Mouse (Mus musculus): Measurements from ENCODE around the gene Zdhhc22. TPM values are rescaled to one million over a fixed set of nuclear protein-coding genes. Genes with fewer than 3 reads are reported as not detected.

Zdhhc22 gene
- polyA plus RNA-seq, 1 experiment: not detected

GRCm38 (mm10) chr12:86952331-86952850 is 37.8 kb downstream of the Zdhhc22 start:
- H3K4me3 ChIP-seq (ENCODE audit: control insufficient read depth, low read depth, low read length): no peak overlapping the region
- no peak overlapping the region for H3K27ac ChIP-seq (ENCODE audit: control insufficient read depth, insufficient read depth, low read depth, low read length)
- no peaks in the 10 kb centered on the region for H3K27me3 ChIP-seq (ENCODE audit: control insufficient read depth, insufficient read depth, low read length)
- TF ChIP-seq POLR2A (IDR thresholded peaks at IDR 0.05; ENCODE audit: control insufficient read depth, low read depth, low read length) (no peak), CTCF (IDR thresholded peaks at IDR 0.05; ENCODE audit: control insufficient read depth, insufficient read depth, insufficient replicate concordance, low read depth, low read length) (no peak)
- H3K4me1 ChIP-seq (ENCODE audit: control insufficient read depth, insufficient read depth, low read length): peaks cover 6% of the 10 kb centered on the region
- no peaks in the 10 kb centered on the region; the same call in 1 of the 2 replicates for H3K36me3 ChIP-seq (ENCODE audit: control insufficient read depth, insufficient read depth, low read length)

GRCm38 (mm10) chr12:86950961-86951360 is 39.3 kb downstream of the Zdhhc22 start:
- TF ChIP-seq CTCF (IDR thresholded peaks at IDR 0.05; ENCODE audit: control insufficient read depth, insufficient read depth, insufficient replicate concordance, low read depth, low read length) (no peak), POLR2A (IDR thresholded peaks at IDR 0.05; ENCODE audit: control insufficient read depth, low read depth, low read length) (no peak)
- Histone ChIP-seq H3K4me1 (ENCODE audit: control insufficient read depth, insufficient read depth, low read length) (peaks cover 6% of the 10 kb centered on the region), H3K36me3 (ENCODE audit: control insufficient read depth, insufficient read depth, low read length) (no peaks in the 10 kb centered on the region), H3K27me3 (ENCODE audit: control insufficient read depth, insufficient read depth, low read length) (no peaks in the 10 kb centered on the region), H3K4me3 (ENCODE audit: control insufficient read depth, low read depth, low read length) (no peak overlapping the region), H3K27ac (ENCODE audit: control insufficient read depth, insufficient read depth, low read depth, low read length) (no peak overlapping the region)

GRCm38 (mm10) chr12:86950161-86950960 is 39.9 kb downstream of the Zdhhc22 start:
- Histone ChIP-seq H3K4me3 (ENCODE audit: control insufficient read depth, low read depth, low read length) (peak overlapping the region; percentile 39; the same call in 1 of the 2 replicates), H3K27me3 (ENCODE audit: control insufficient read depth, insufficient read depth, low read length) (no peaks in the 10 kb centered on the region), H3K27ac (ENCODE audit: control insufficient read depth, insufficient read depth, low read depth, low read length) (no peak overlapping the region), H3K36me3 (ENCODE audit: control insufficient read depth, insufficient read depth, low read length) (no peaks in the 10 kb centered on the region), H3K4me1 (ENCODE audit: control insufficient read depth, insufficient read depth, low read length) (peaks cover 6% of the 10 kb centered on the region)
- TF ChIP-seq POLR2A (IDR thresholded peaks at IDR 0.05; ENCODE audit: control insufficient read depth, low read depth, low read length) (no peak), CTCF (IDR thresholded peaks at IDR 0.05; ENCODE audit: control insufficient read depth, insufficient read depth, insufficient replicate concordance, low read depth, low read length) (no peak)

DNA sequence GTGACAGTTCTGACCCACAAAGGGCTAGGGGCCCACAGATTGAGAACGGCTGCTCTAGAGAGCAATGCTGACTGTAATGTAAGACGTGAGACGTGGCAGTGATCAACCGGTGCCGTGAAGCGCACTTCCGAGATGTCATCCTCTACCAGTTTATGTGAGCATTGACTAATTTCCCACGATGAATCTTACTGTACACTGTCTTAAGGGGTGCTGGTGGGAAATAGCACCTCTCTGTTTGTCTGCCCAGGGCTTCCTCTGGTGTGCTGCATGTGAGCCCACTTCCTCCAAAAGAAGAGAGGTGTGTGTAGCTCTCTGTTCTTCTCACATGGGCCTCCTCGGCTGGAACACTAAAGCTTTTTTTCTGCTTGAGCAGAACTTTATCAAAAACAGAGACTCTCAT is 40.7 kb downstream of the Zdhhc22 start:
- TF ChIP-seq POLR2A (IDR thresholded peaks at IDR 0.05; ENCODE audit: control insufficient read depth, low read depth, low read length): no peak
- H3K36me3 ChIP-seq (ENCODE audit: control insufficient read depth, insufficient read depth, low read length): no peaks in the 10 kb centered on the region
- no peaks in the 10 kb centered on the region for H3K27me3 ChIP-seq (ENCODE audit: control insufficient read depth, insufficient read depth, low read length)
- H3K27ac ChIP-seq (ENCODE audit: control insufficient read depth, insufficient read depth, low read depth, low read length): 0 out of 2 replicates have a peak overlapping the region, but pooled peaks have one; percentile 7
- H3K4me3 ChIP-seq (ENCODE audit: control insufficient read depth, low read depth, low read length): peak overlapping the region; percentile 75
- peaks cover 6% of the 10 kb centered on the region for H3K4me1 ChIP-seq (ENCODE audit: control insufficient read depth, insufficient read depth, low read length)

DNA sequence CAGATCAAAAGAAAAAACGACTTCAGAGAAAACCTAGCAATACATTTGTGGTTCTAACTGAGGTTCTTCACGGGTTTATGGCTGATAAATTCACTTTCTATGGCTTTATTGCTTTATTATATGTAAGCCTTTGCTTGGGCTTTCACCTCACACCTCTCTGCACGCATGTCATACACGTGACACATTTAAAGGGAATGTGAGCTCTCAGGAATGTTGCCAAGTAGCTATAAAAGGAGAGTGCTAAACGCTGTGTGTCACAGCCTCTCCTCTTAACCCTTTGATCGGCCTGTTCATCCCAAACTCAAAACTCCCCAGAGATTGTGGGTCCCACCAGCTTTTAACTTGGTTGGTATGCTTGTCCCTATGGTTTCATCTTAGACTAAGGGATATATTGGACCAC is 41.6 kb downstream of the Zdhhc22 start:
- Histone ChIP-seq H3K4me1 (ENCODE audit: control insufficient read depth, insufficient read depth, low read length) (peaks cover 6% of the 10 kb centered on the region), H3K4me3 (ENCODE audit: control insufficient read depth, low read depth, low read length) (peak overlapping the region; percentile 44), H3K36me3 (ENCODE audit: control insufficient read depth, insufficient read depth, low read length) (no peaks in the 10 kb centered on the region), H3K27ac (ENCODE audit: control insufficient read depth, insufficient read depth, low read depth, low read length) (no peak overlapping the region; the same call in 1 of the 2 replicates), H3K27me3 (ENCODE audit: control insufficient read depth, insufficient read depth, low read length) (no peaks in the 10 kb centered on the region)
- TF ChIP-seq POLR2A (IDR thresholded peaks at IDR 0.05; ENCODE audit: control insufficient read depth, low read depth, low read length) (no peak), CTCF (IDR thresholded peaks at IDR 0.05; ENCODE audit: control insufficient read depth, insufficient read depth, insufficient replicate concordance, low read depth, low read length) (no peak)

DNA sequence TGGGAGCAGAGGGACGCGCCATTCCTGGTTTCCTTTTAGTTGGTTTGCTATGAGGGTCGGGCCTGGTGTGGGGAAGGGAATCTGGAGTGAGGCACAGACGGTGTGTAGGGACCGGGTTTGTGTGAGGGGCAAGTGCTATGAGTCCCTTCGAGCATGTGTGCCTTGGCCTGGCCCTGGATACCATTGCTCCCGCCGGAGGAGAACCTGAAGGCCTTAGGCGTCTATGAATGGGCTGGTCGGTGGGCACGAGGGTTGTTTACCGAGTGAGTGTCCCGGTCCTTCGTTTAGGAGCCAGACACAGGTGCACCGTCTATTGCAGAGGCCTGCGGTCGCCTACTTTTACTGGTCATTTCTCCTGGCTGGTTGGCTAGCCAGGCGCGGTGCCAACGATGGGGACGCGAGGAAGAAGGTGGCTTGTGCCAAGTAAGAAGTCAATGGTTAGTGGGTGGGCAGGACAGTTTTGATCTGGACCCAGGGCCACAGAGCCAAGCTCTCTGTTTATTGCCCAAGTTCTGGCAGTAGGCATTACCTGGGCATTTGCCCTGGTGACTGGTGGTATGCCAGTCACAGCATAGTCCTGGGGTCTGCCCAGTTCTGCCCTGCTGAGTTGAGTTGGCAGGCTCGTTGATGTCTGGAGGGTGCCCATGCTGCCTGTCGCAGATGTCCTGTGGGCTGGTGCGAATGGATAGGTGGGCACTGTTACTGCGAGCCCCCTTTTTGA is 42.4 kb downstream of the Zdhhc22 start:
- TF ChIP-seq CTCF (IDR thresholded peaks at IDR 0.05; ENCODE audit: control insufficient read depth, insufficient read depth, insufficient replicate concordance, low read depth, low read length): no peak
- no peak for TF ChIP-seq POLR2A (IDR thresholded peaks at IDR 0.05; ENCODE audit: control insufficient read depth, low read depth, low read length)
- H3K27ac ChIP-seq (ENCODE audit: control insufficient read depth, insufficient read depth, low read depth, low read length): peak overlapping the region; percentile 75
- no peaks in the 10 kb centered on the region for H3K27me3 ChIP-seq (ENCODE audit: control insufficient read depth, insufficient read depth, low read length)
- peak overlapping the region; percentile 95 for H3K4me3 ChIP-seq (ENCODE audit: control insufficient read depth, low read depth, low read length)
- H3K36me3 ChIP-seq (ENCODE audit: control insufficient read depth, insufficient read depth, low read length): no peaks in the 10 kb centered on the region
- peaks cover 6% of the 10 kb centered on the region for H3K4me1 ChIP-seq (ENCODE audit: control insufficient read depth, insufficient read depth, low read length)
